Mouse (Mus musculus): ENCODE data around the gene Ap5b1. TPM values are rescaled to one million over a fixed set of nuclear protein-coding genes. Genes with fewer than 3 reads are reported as not detected.
A peak's percentile ranks its signal among the peaks of the same experiment; 100 is the strongest.

The Ap5b1 gene
- polyA plus RNA-seq, 1 experiment from 2014 or later, result 2.6 TPM

GRCm38 (mm10) chr19:5609171-5609546 is 41.3 kb downstream of the Ap5b1 start:
- 61% methylated on average over 10 of the region's 10 CpGs for WGBS
- no peak for ATAC-seq (ENCODE audit: insufficient read depth, low FRiP score, low TSS enrichment)
- peak overlapping the region; percentile 97; the same call in 1 of the 2 replicates for H3K27ac ChIP-seq (ENCODE audit: low read depth, low read length)
- no peaks in the 10 kb centered on the region for H3K9me3 ChIP-seq (ENCODE audit: control insufficient read depth, low read length)
- DNase-seq (ENCODE audit: low spot score), result no peak
- no peaks in the 10 kb centered on the region for H3K27me3 ChIP-seq (ENCODE audit: control insufficient read depth, insufficient read depth, low read length)
- peak overlapping the region; percentile 60 for H3K4me3 ChIP-seq (ENCODE audit: low read depth, low read length)
- peaks cover 9% of the 10 kb centered on the region for H3K4me1 ChIP-seq (ENCODE audit: control insufficient read depth, insufficient read depth, low read length)
- peaks cover 16% of the 10 kb centered on the region for H3K36me3 ChIP-seq (ENCODE audit: control insufficient read depth, insufficient read depth, low read length)
- H3K4me2 ChIP-seq (ENCODE audit: low read depth), result peak overlapping the region; percentile 64
- peak overlapping the region; percentile 80 for H3K9ac ChIP-seq (ENCODE audit: low read length)

- Histone ChIP-seq H3K4me2 (ENCODE audit: low read depth) (peak within 1 kb of the TSS; percentile 64), H3K27ac (ENCODE audit: low read depth, low read length) (peak within 1 kb of the TSS; percentile 97), H3K4me1 (ENCODE audit: control insufficient read depth, insufficient read depth, low read length) (peaks cover 9% of the 10 kb centered on the region), H3K9me3 (ENCODE audit: control insufficient read depth, low read length) (no peaks in the 10 kb centered on the region), H3K4me3 (ENCODE audit: low read depth, low read length) (peak within 1 kb of the TSS; percentile 60), H3K9ac (ENCODE audit: low read length) (peak within 1 kb of the TSS; percentile 80), H3K27me3 (ENCODE audit: control insufficient read depth, insufficient read depth, low read length) (no peaks in the 10 kb centered on the region), H3K36me3 (ENCODE audit: control insufficient read depth, insufficient read depth, low read length) (peaks cover 14% of the 10 kb centered on the region; the same call in 1 of the 2 replicates)
- WGBS, result under 1% methylated on average over 51 of the region's 55 CpGs
- DNase-seq (ENCODE audit: low spot score) (peak; percentile 94), ATAC-seq (ENCODE audit: insufficient read depth, low FRiP score, low TSS enrichment) (peak; percentile 94)
Observed at GRCm38 (mm10) chr19:5609547-5610404, 42.0 kb downstream of the Ap5b1 start, which contains the start of gene Kat5. TSS of gene Kat5 (minus strand) at chr19:5610237.

- DNase-seq (ENCODE audit: low spot score) (no peak), ATAC-seq (ENCODE audit: insufficient read depth, low FRiP score, low TSS enrichment) (no peak)
- H3K4me2 ChIP-seq (ENCODE audit: low read depth), result no peak overlapping the region
- no peak overlapping the region for H3K27ac ChIP-seq (ENCODE audit: low read depth, low read length)
- no peaks in the 10 kb centered on the region for H3K27me3 ChIP-seq (ENCODE audit: control insufficient read depth, insufficient read depth, low read length)
- no peak overlapping the region for H3K9ac ChIP-seq (ENCODE audit: low read length)
- H3K4me3 ChIP-seq (ENCODE audit: low read depth, low read length), result no peak overlapping the region
- peaks cover 9% of the 10 kb centered on the region for H3K4me1 ChIP-seq (ENCODE audit: control insufficient read depth, insufficient read depth, low read length)
- 0 out of 2 replicates have a peak, but pooled peaks cover 6% of the 10 kb centered on the region for H3K36me3 ChIP-seq (ENCODE audit: control insufficient read depth, insufficient read depth, low read length)
- no peaks in the 10 kb centered on the region; the same call in 1 of the 2 replicates for H3K9me3 ChIP-seq (ENCODE audit: control insufficient read depth, low read length)
- 72% methylated on average over 1 of the region's 1 CpGs for WGBS
Observed at GRCm38 (mm10) chr19:5611973-5612372, 44.1 kb downstream of the Ap5b1 start.

GRCm38 (mm10) chr19:5612762-5613411 is 45.1 kb downstream of the Ap5b1 start:
- 79% methylated on average over 3 of the region's 3 CpGs for whole genome bisulfite sequencing
- Histone ChIP-seq H3K27me3 (ENCODE audit: control insufficient read depth, insufficient read depth, low read length) (no peaks in the 10 kb centered on the region), H3K9ac (ENCODE audit: low read length) (no peak overlapping the region), H3K4me3 (ENCODE audit: low read depth, low read length) (no peak overlapping the region), H3K4me1 (ENCODE audit: control insufficient read depth, insufficient read depth, low read length) (peaks cover 9% of the 10 kb centered on the region), H3K4me2 (ENCODE audit: low read depth) (no peak overlapping the region), H3K27ac (ENCODE audit: low read depth, low read length) (no peak overlapping the region), H3K9me3 (ENCODE audit: control insufficient read depth, low read length) (no peaks in the 10 kb centered on the region; the same call in 1 of the 2 replicates), H3K36me3 (ENCODE audit: control insufficient read depth, insufficient read depth, low read length) (0 out of 2 replicates have a peak, but pooled peaks cover 2% of the 10 kb centered on the region)
- ATAC-seq (ENCODE audit: insufficient read depth, low FRiP score, low TSS enrichment), result no peak
- DNase-seq (ENCODE audit: low spot score), result no peak

GRCm38 (mm10) chr19:5614953-5615352 is 47.1 kb downstream of the Ap5b1 start:
- Histone ChIP-seq H3K4me3 (ENCODE audit: low read depth, low read length) (no peak overlapping the region), H3K4me2 (ENCODE audit: low read depth) (no peak overlapping the region), H3K9ac (ENCODE audit: low read length) (no peak overlapping the region), H3K27me3 (ENCODE audit: control insufficient read depth, insufficient read depth, low read length) (no peaks in the 10 kb centered on the region), H3K9me3 (ENCODE audit: control insufficient read depth, low read length) (no peaks in the 10 kb centered on the region; the same call in 1 of the 2 replicates), H3K36me3 (ENCODE audit: control insufficient read depth, insufficient read depth, low read length) (no peaks in the 10 kb centered on the region), H3K4me1 (ENCODE audit: control insufficient read depth, insufficient read depth, low read length) (peaks cover 4% of the 10 kb centered on the region), H3K27ac (ENCODE audit: low read depth, low read length) (no peak overlapping the region)
- WGBS, result 74% methylated on average over 2 of the region's 2 CpGs
- DNase-seq (ENCODE audit: low spot score) (no peak), ATAC-seq (ENCODE audit: insufficient read depth, low FRiP score, low TSS enrichment) (no peak)

GRCm38 (mm10) chr19:5620007-5620406 is 52.2 kb downstream of the Ap5b1 start:
- H3K9ac ChIP-seq (ENCODE audit: low read length), result no peak overlapping the region
- no peak for DNase-seq (ENCODE audit: low spot score)
- WGBS, result 91% methylated on average over 4 of the region's 4 CpGs
- H3K36me3 ChIP-seq (ENCODE audit: control insufficient read depth, insufficient read depth, low read length), result no peaks in the 10 kb centered on the region
- no peak for ATAC-seq (ENCODE audit: insufficient read depth, low FRiP score, low TSS enrichment)
- no peaks in the 10 kb centered on the region; the same call in 1 of the 2 replicates for H3K9me3 ChIP-seq (ENCODE audit: control insufficient read depth, low read length)
- H3K4me2 ChIP-seq (ENCODE audit: low read depth), result no peak overlapping the region
- no peaks in the 10 kb centered on the region for H3K4me1 ChIP-seq (ENCODE audit: control insufficient read depth, insufficient read depth, low read length)
- H3K27me3 ChIP-seq (ENCODE audit: control insufficient read depth, insufficient read depth, low read length), result no peaks in the 10 kb centered on the region
- no peak overlapping the region for H3K27ac ChIP-seq (ENCODE audit: low read depth, low read length)
- no peak overlapping the region for H3K4me3 ChIP-seq (ENCODE audit: low read depth, low read length)

Other genes with a start within 250 kb of the Ap5b1 start
- not detected in 2 replicates for gene Catsper1, start 232.3 kb upstream of the Ap5b1 start, polyA plus RNA-seq (2014; fragmentation: Nextera tagmentation; extraction: Ambion mirVana)
- gene Cst6, start 218.5 kb upstream of the Ap5b1 start, polyA plus RNA-seq (2014; fragmentation: Nextera tagmentation; extraction: Ambion mirVana), result 1.8 and 1.9 TPM in 2 replicates
- 71.5 and 77.3 TPM in 2 replicates for gene Eif1ad, start 201.3 kb upstream of the Ap5b1 start, polyA plus RNA-seq (2014; fragmentation: Nextera tagmentation; extraction: Ambion mirVana)
- 440 and 442 TPM in 2 replicates for gene Banf1, start 200.9 kb upstream of the Ap5b1 start, polyA plus RNA-seq (2014; fragmentation: Nextera tagmentation; extraction: Ambion mirVana)
- gene Sart1, start 179.3 kb upstream of the Ap5b1 start, polyA plus RNA-seq (2014; fragmentation: Nextera tagmentation; extraction: Ambion mirVana), result 78.5 and 79.9 TPM in 2 replicates
- 0.31 TPM in 1 of 2 replicates, not detected in the other for gene Tsga10ip, start 165.5 kb upstream of the Ap5b1 start, polyA plus RNA-seq (2014; fragmentation: Nextera tagmentation; extraction: Ambion mirVana)
- gene Drap1, start 143.0 kb upstream of the Ap5b1 start, polyA plus RNA-seq (2014; fragmentation: Nextera tagmentation; extraction: Ambion mirVana), result 197 and 205 TPM in 2 replicates
- 39.9 and 43.0 TPM in 2 replicates for gene AI837181, start 142.9 kb upstream of the Ap5b1 start, polyA plus RNA-seq (2014; fragmentation: Nextera tagmentation; extraction: Ambion mirVana)
- not detected in 2 replicates for gene Fosl1, start 120.5 kb upstream of the Ap5b1 start, polyA plus RNA-seq (2014; fragmentation: Nextera tagmentation; extraction: Ambion mirVana)
- 7.9 and 8.3 TPM in 2 replicates for gene Ccdc85b, start 110.1 kb upstream of the Ap5b1 start, polyA plus RNA-seq (2014; fragmentation: Nextera tagmentation; extraction: Ambion mirVana)
- gene Fibp, start 107.4 kb upstream of the Ap5b1 start, polyA plus RNA-seq (2014; fragmentation: Nextera tagmentation; extraction: Ambion mirVana), result 110 and 119 TPM in 2 replicates
- 1.7 and 3.6 TPM in 2 replicates for gene Ctsw, start 99.5 kb upstream of the Ap5b1 start, polyA plus RNA-seq (2014; fragmentation: Nextera tagmentation; extraction: Ambion mirVana)
- gene Efemp2, start 94.1 kb upstream of the Ap5b1 start, polyA plus RNA-seq (2014; fragmentation: Nextera tagmentation; extraction: Ambion mirVana), result 55.5 and 55.6 TPM in 2 replicates
- 39.0 and 41.9 TPM in 2 replicates for gene Mus81, start 79.6 kb upstream of the Ap5b1 start, polyA plus RNA-seq (2014; fragmentation: Nextera tagmentation; extraction: Ambion mirVana)
- gene Cfl1, start 77.6 kb upstream of the Ap5b1 start, polyA plus RNA-seq (2014; fragmentation: Nextera tagmentation; extraction: Ambion mirVana), result 3,817 and 3,867 TPM in 2 replicates
- gene 1700020D05Rik, start 64.2 kb upstream of the Ap5b1 start, polyA plus RNA-seq (2014; fragmentation: Nextera tagmentation; extraction: Ambion mirVana), result 0.31 TPM in 1 of 2 replicates, not detected in the other
- gene Snx32, start 57.5 kb upstream of the Ap5b1 start, polyA plus RNA-seq (2014; fragmentation: Nextera tagmentation; extraction: Ambion mirVana), result 20.9 and 23.0 TPM in 2 replicates
- 0.24 and 0.32 TPM in 2 replicates for gene Ovol1, start 7.4 kb upstream of the Ap5b1 start, polyA plus RNA-seq (2014; fragmentation: Nextera tagmentation; extraction: Ambion mirVana)
- 131 and 137 TPM in 2 replicates for gene Rnaseh2c, start 33.8 kb downstream of the Ap5b1 start, polyA plus RNA-seq (2014; fragmentation: Nextera tagmentation; extraction: Ambion mirVana)
- gene Kat5, start 42.2 kb downstream of the Ap5b1 start, polyA plus RNA-seq (2014; fragmentation: Nextera tagmentation; extraction: Ambion mirVana), result 36.3 and 36.5 TPM in 2 replicates
- gene Rela, start 69.5 kb downstream of the Ap5b1 start, polyA plus RNA-seq (2014; fragmentation: Nextera tagmentation; extraction: Ambion mirVana), result 32.5 and 34.4 TPM in 2 replicates
- gene Sipa1, start 95.7 kb downstream of the Ap5b1 start, polyA plus RNA-seq (2014; fragmentation: Nextera tagmentation; extraction: Ambion mirVana), result 17.0 and 19.3 TPM in 2 replicates
- 21.0 and 22.0 TPM in 2 replicates for gene Map3k11, start 120.7 kb downstream of the Ap5b1 start, polyA plus RNA-seq (2014; fragmentation: Nextera tagmentation; extraction: Ambion mirVana)
- 26.9 and 27.7 TPM in 2 replicates for gene Pcnx3, start 120.9 kb downstream of the Ap5b1 start, polyA plus RNA-seq (2014; fragmentation: Nextera tagmentation; extraction: Ambion mirVana)
- gene Kcnk7, start 136.3 kb downstream of the Ap5b1 start, polyA plus RNA-seq (2014; fragmentation: Nextera tagmentation; extraction: Ambion mirVana), result not detected in 2 replicates
- 5.1 and 6.8 TPM in 2 replicates for gene Ehbp1l1, start 158.3 kb downstream of the Ap5b1 start, polyA plus RNA-seq (2014; fragmentation: Nextera tagmentation; extraction: Ambion mirVana)
- 167 and 184 TPM in 2 replicates for gene Fam89b, start 161.6 kb downstream of the Ap5b1 start, polyA plus RNA-seq (2014; fragmentation: Nextera tagmentation; extraction: Ambion mirVana)
- gene Ltbp3, start 172.9 kb downstream of the Ap5b1 start, polyA plus RNA-seq (2014; fragmentation: Nextera tagmentation; extraction: Ambion mirVana), result 5.2 and 9.7 TPM in 2 replicates
- 63.9 and 67.4 TPM in 2 replicates for gene Scyl1, start 203.4 kb downstream of the Ap5b1 start, polyA plus RNA-seq (2014; fragmentation: Nextera tagmentation; extraction: Ambion mirVana)